Mouse (Mus musculus) embryonic facial prominence, embryonic 15.5 days (tissue): ENCODE results near the gene Xpnpep1. TPM values are rescaled to one million over a fixed set of nuclear protein-coding genes. Genes with fewer than 3 reads are reported as not detected.

ENCODE experiments used
- ATAC-seq: fragments of 200-750 bp; cut with Nextera tagmentation; 2 replicates; pipeline ENCODE4 v1.8.0; 2017; ENCODE audit warnings: low read depth, moderate TSS enrichment; ENCODE audit not compliant: insufficient number of reproducible peaks, low FRiP score, low TSS enrichment
- H3K27ac ChIP-seq: fragments of 300-500 bp; sonication (generic); replicated peaks from 2 replicates; pipeline ENCODE4 v1.5.1; 2015; ENCODE audit warnings: mild to moderate bottlenecking, inconsistent platforms
- H3K27me3 ChIP-seq: fragments of 300-500 bp; sonication (generic); 2 replicates; pipeline ENCODE4 v1.6.1; 2015; ENCODE audit warnings: inconsistent platforms
- H3K36me3 ChIP-seq: fragments of 300-500 bp; sonication (generic); 2 replicates; pipeline ENCODE4 v1.6.1; 2015; ENCODE audit warnings: mild to moderate bottlenecking, inconsistent platforms
- H3K4me1 ChIP-seq: fragments of 300-500 bp; sonication (generic); 2 replicates; pipeline ENCODE4 v1.6.1; 2015; ENCODE audit warnings: inconsistent platforms
- H3K4me2 ChIP-seq: fragments of 300-500 bp; sonication (generic); replicated peaks from 2 replicates; pipeline ENCODE4 v1.6.1; 2015; ENCODE audit warnings: mild to moderate bottlenecking, inconsistent platforms
- H3K4me3 ChIP-seq: fragments of 300-500 bp; sonication (generic); replicated peaks from 2 replicates; pipeline ENCODE4 v1.5.1; 2015; ENCODE audit warnings: mild to moderate bottlenecking, inconsistent platforms
- H3K9ac ChIP-seq: fragments of 300-500 bp; sonication (generic); 2 replicates; pipeline ENCODE4 v1.6.1; 2015; ENCODE audit warnings: inconsistent platforms
- H3K9me3 ChIP-seq: fragments of 300-500 bp; sonication (generic); replicated peaks from 2 replicates; pipeline ENCODE4 v1.6.1; 2016; ENCODE audit warnings: inconsistent platforms
- WGBS: fragments of 180-500 bp; shearing (Covaris S2); methylation state at CpG from one replicate; pipeline ENCODE4 v1.1.7; 2015; 5-methylcytosine and 5-hydroxymethylcytosine counted together
- polyA plus RNA-seq: library from polyadenylated mRNA; unstranded; fragments of >200 nt; fragmentation: Nextera tagmentation; extraction: Ambion mirVana; gene quantifications from 2 replicates; pipeline ENCODE4 v1.2.1, GENCODE M21; 2015

The Xpnpep1 gene
- 132 and 137 TPM in 2 replicates for polyA plus RNA-seq

- no peak for ATAC-seq
- Histone ChIP-seq H3K36me3 (no peaks in the 10 kb centered on the region), H3K4me1 (peaks cover 35% of the 10 kb centered on the region), H3K4me2 (peak within 1 kb of the TSS; percentile 61), H3K9me3 (no peaks in the 10 kb centered on the region), H3K27me3 (no peaks in the 10 kb centered on the region), H3K27ac (peak within 1 kb of the TSS; percentile 83), H3K9ac (no peak within 1 kb of the TSS), H3K4me3 (peak within 1 kb of the TSS; percentile 96)
- WGBS, result 63% methylated on average over 23 of the region's 23 CpGs
These were observed at the start of gene Xpnpep1 for GRCm38 (mm10) chr19:53040164-53041132. Xpnpep1 (minus strand) TSS chr19:53040214.

- no peaks in the 10 kb centered on the region for H3K36me3 ChIP-seq
- WGBS, result 14% methylated on average over 25 of the region's 25 CpGs
- H3K27me3 ChIP-seq, result no peaks in the 10 kb centered on the region
- H3K9me3 ChIP-seq, result no peaks in the 10 kb centered on the region
- ATAC-seq, result no peak; the same call in 1 of the 2 replicates
- H3K4me2 ChIP-seq, result peak overlapping the region; percentile 30; the same call in 1 of the 2 replicates
- no peak overlapping the region for H3K9ac ChIP-seq
- peaks cover 31% of the 10 kb centered on the region for H3K4me1 ChIP-seq
- peak overlapping the region; percentile 71 for H3K27ac ChIP-seq
- no peak overlapping the region for H3K4me3 ChIP-seq
These were observed 47.5 kb upstream of the Xpnpep1 start for GRCm38 (mm10) chr19:53087268-53088143.

GRCm38 (mm10) chr19:53086861-53087260 is 46.8 kb upstream of the Xpnpep1 start:
- WGBS, result 48% methylated on average over 12 of the region's 12 CpGs
- no peak for ATAC-seq
- no peaks in the 10 kb centered on the region for H3K27me3 ChIP-seq

GRCm38 (mm10) chr19:53084735-53085134 is 44.7 kb upstream of the Xpnpep1 start:
- 0 out of 2 replicates have a peak overlapping the region, but pooled peaks have one; percentile 17 for H3K27ac ChIP-seq
- no peaks in the 10 kb centered on the region for H3K9me3 ChIP-seq
- H3K36me3 ChIP-seq, result no peaks in the 10 kb centered on the region
- no peak overlapping the region for H3K4me2 ChIP-seq
- H3K27me3 ChIP-seq, result no peaks in the 10 kb centered on the region
- 28% methylated on average over 5 of the region's 5 CpGs for WGBS
- H3K9ac ChIP-seq, result no peak overlapping the region
- ATAC-seq, result peak; percentile 82
- H3K4me3 ChIP-seq, result no peak overlapping the region
- H3K4me1 ChIP-seq, result peaks cover 35% of the 10 kb centered on the region

More at GRCm38 (mm10) chr19:53086861-53087260, 46.8 kb upstream of the Xpnpep1 start:
- Histone ChIP-seq H3K9ac (no peak overlapping the region), H3K27ac (peak overlapping the region; percentile 71), H3K4me3 (no peak overlapping the region), H3K9me3 (no peaks in the 10 kb centered on the region), H3K4me1 (peaks cover 31% of the 10 kb centered on the region), H3K36me3 (no peaks in the 10 kb centered on the region), H3K4me2 (0 out of 2 replicates have a peak overlapping the region, but pooled peaks have one; percentile 30)

GRCm38 (mm10) chr19:53082862-53083261 is 42.8 kb upstream of the Xpnpep1 start:
- H3K36me3 ChIP-seq, result no peaks in the 10 kb centered on the region
- 85% methylated on average over 8 of the region's 8 CpGs for WGBS
- H3K9ac ChIP-seq, result no peak overlapping the region
- H3K4me3 ChIP-seq, result no peak overlapping the region
- no peaks in the 10 kb centered on the region for H3K9me3 ChIP-seq
- no peak overlapping the region for H3K4me2 ChIP-seq
- ATAC-seq, result no peak
- H3K27ac ChIP-seq, result no peak overlapping the region
- peaks cover 37% of the 10 kb centered on the region for H3K4me1 ChIP-seq
- no peaks in the 10 kb centered on the region for H3K27me3 ChIP-seq

- Histone ChIP-seq H3K27ac (no peak overlapping the region), H3K9ac (no peak overlapping the region), H3K4me1 (peaks cover 34% of the 10 kb centered on the region), H3K36me3 (no peaks in the 10 kb centered on the region), H3K4me3 (no peak overlapping the region), H3K9me3 (no peaks in the 10 kb centered on the region), H3K27me3 (no peaks in the 10 kb centered on the region), H3K4me2 (no peak overlapping the region)
- ATAC-seq, result no peak
- 66% methylated on average over 3 of the region's 3 CpGs for WGBS
These were observed 41.3 kb upstream of the Xpnpep1 start for GRCm38 (mm10) chr19:53081339-53081738.

GRCm38 (mm10) chr19:53080921-53081320 is 40.9 kb upstream of the Xpnpep1 start:
- Histone ChIP-seq H3K4me2 (no peak overlapping the region), H3K9me3 (no peaks in the 10 kb centered on the region), H3K9ac (no peak overlapping the region), H3K4me3 (no peak overlapping the region), H3K27ac (no peak overlapping the region), H3K4me1 (peaks cover 34% of the 10 kb centered on the region), H3K27me3 (no peaks in the 10 kb centered on the region), H3K36me3 (no peaks in the 10 kb centered on the region)
- WGBS, result 20% methylated on average over 6 of the region's 6 CpGs
- no peak for ATAC-seq

- peaks cover 37% of the 10 kb centered on the region for H3K4me1 ChIP-seq
- no peaks in the 10 kb centered on the region for H3K9me3 ChIP-seq
- no peaks in the 10 kb centered on the region for H3K27me3 ChIP-seq
- no peaks in the 10 kb centered on the region for H3K36me3 ChIP-seq
- H3K4me3 ChIP-seq, result no peak overlapping the region
- no peak for ATAC-seq
- no peak overlapping the region for H3K9ac ChIP-seq
- no peak overlapping the region for H3K27ac ChIP-seq
- no peak overlapping the region for H3K4me2 ChIP-seq
- WGBS, result 58% methylated on average over 3 of the region's 3 CpGs
These were observed 40.5 kb upstream of the Xpnpep1 start for GRCm38 (mm10) chr19:53080487-53080886.

GRCm38 (mm10) chr19:53080026-53080425 is 40.0 kb upstream of the Xpnpep1 start:
- Histone ChIP-seq H3K4me1 (peaks cover 38% of the 10 kb centered on the region), H3K9ac (no peak overlapping the region), H3K27ac (no peak overlapping the region), H3K27me3 (no peaks in the 10 kb centered on the region), H3K9me3 (no peaks in the 10 kb centered on the region), H3K4me3 (no peak overlapping the region), H3K36me3 (no peaks in the 10 kb centered on the region), H3K4me2 (no peak overlapping the region)
- 81% methylated on average over 11 of the region's 11 CpGs for WGBS
- ATAC-seq, result no peak

- H3K9me3 ChIP-seq, result no peaks in the 10 kb centered on the region
- H3K9ac ChIP-seq, result no peak overlapping the region
- ATAC-seq, result no peak
- no peak overlapping the region for H3K4me3 ChIP-seq
- H3K4me2 ChIP-seq, result no peak overlapping the region
- no peaks in the 10 kb centered on the region for H3K36me3 ChIP-seq
- H3K27me3 ChIP-seq, result no peaks in the 10 kb centered on the region
- H3K27ac ChIP-seq, result no peak overlapping the region
- 58% methylated on average over 9 of the region's 9 CpGs for WGBS
- H3K4me1 ChIP-seq, result peaks cover 33% of the 10 kb centered on the region
These were observed 38.5 kb upstream of the Xpnpep1 start for GRCm38 (mm10) chr19:53078271-53079085.
